Mouse (Mus musculus) heart, embryonic 10.5 days (tissue): ENCODE data around the gene Tmem52. TPM values are rescaled to one million over a fixed set of nuclear protein-coding genes. Genes with fewer than 3 reads are reported as not detected.
"Not testable (repeated sequence)": the region's sequence is repeated elsewhere in the genome, so short reads cannot be mapped to it uniquely, and the experiment has no call there.

ENCODE experiments used
- DNase-seq: peaks from one replicate; pipeline ENCODE4 v3.0.0-alpha.2; 2017; ENCODE audit warnings: low spot score
- H3K27ac ChIP-seq: fragments of 300-500 bp; sonication (generic); 2 replicates; pipeline ENCODE4 v1.5.1; 2016; ENCODE audit warnings: mild to moderate bottlenecking
- H3K27me3 ChIP-seq: fragments of 300-500 bp; sonication (generic); 2 replicates; pipeline ENCODE4 v1.6.1; 2016; ENCODE audit warnings: mild to moderate bottlenecking; ENCODE audit not compliant: poor library complexity, insufficient read depth, severe bottlenecking
- H3K36me3 ChIP-seq: fragments of 300-500 bp; sonication (generic); 2 replicates; pipeline ENCODE4 v1.6.1; 2016; ENCODE audit warnings: mild to moderate bottlenecking, moderate library complexity
- H3K4me1 ChIP-seq: fragments of 300-500 bp; sonication (generic); 2 replicates; pipeline ENCODE4 v1.6.1; 2016; ENCODE audit warnings: mild to moderate bottlenecking
- H3K4me3 ChIP-seq: fragments of 300-500 bp; sonication (generic); 2 replicates; pipeline ENCODE4 v1.5.1; 2016; ENCODE audit warnings: mild to moderate bottlenecking, moderate library complexity
- H3K9me3 ChIP-seq: fragments of 300-500 bp; sonication (generic); 2 replicates; pipeline ENCODE4 v1.6.1; 2016; ENCODE audit warnings: mild to moderate bottlenecking, moderate library complexity
- WGBS: fragments of 180-500 bp; shearing (Covaris S2); methylation state at CpG from one replicate; pipeline ENCODE4 v1.1.7; 2016; 5-methylcytosine and 5-hydroxymethylcytosine counted together
- polyA plus RNA-seq: library from polyadenylated mRNA; unstranded; fragments of >200 nt; fragmentation: Nextera tagmentation; extraction: Ambion mirVana; gene quantifications from 2 replicates; pipeline ENCODE4 v1.2.1, GENCODE M21; 2016

Gene Tmem52
- polyA plus RNA-seq, 1 experiment from 2014 or later: not detected

- 78% methylated on average over 6 of the region's 6 CpGs for WGBS
- Histone ChIP-seq H3K4me1 (no peaks in the 10 kb centered on the region), H3K9me3 (no peaks in the 10 kb centered on the region), H3K4me3 (no peak overlapping the region), H3K27me3 (peaks cover 59% of the 10 kb centered on the region), H3K27ac (no peak overlapping the region), H3K36me3 (no peaks in the 10 kb centered on the region)
- DNase-seq: no peak
Observed at GRCm38 (mm10) chr4:155463611-155464010, 5.3 kb upstream of the Tmem52 start.

GRCm38 (mm10) chr4:155464061-155464460 lies 4.9 kb upstream of the Tmem52 start:
- H3K27me3 ChIP-seq: peaks cover 63% of the 10 kb centered on the region
- no peak overlapping the region for H3K4me3 ChIP-seq
- H3K4me1 ChIP-seq: peaks cover 4% of the 10 kb centered on the region
- H3K36me3 ChIP-seq: no peaks in the 10 kb centered on the region
- DNase-seq: no peak
- WGBS: 80% methylated on average over 4 of the region's 4 CpGs
- H3K27ac ChIP-seq: no peak overlapping the region
- H3K9me3 ChIP-seq: no peaks in the 10 kb centered on the region

GRCm38 (mm10) chr4:155465607-155466006 lies 3.3 kb upstream of the Tmem52 start:
- no peak overlapping the region for H3K4me3 ChIP-seq
- WGBS: 79% methylated on average over 6 of the region's 6 CpGs
- peaks cover 72% of the 10 kb centered on the region for H3K27me3 ChIP-seq
- DNase-seq: no peak
- H3K36me3 ChIP-seq: no peaks in the 10 kb centered on the region
- no peaks in the 10 kb centered on the region for H3K9me3 ChIP-seq
- no peak overlapping the region for H3K27ac ChIP-seq
- H3K4me1 ChIP-seq: peaks cover 11% of the 10 kb centered on the region

GRCm38 (mm10) chr4:155466080-155466479 lies 2.8 kb upstream of the Tmem52 start:
- 79% methylated on average over 5 of the region's 5 CpGs for WGBS
- peaks cover 72% of the 10 kb centered on the region for H3K27me3 ChIP-seq

GRCm38 (mm10) chr4:155467237-155468010 lies 1.5 kb upstream of the Tmem52 start:
- H3K36me3 ChIP-seq: no peaks in the 10 kb centered on the region
- H3K27ac ChIP-seq: no peak overlapping the region
- H3K9me3 ChIP-seq: no peaks in the 10 kb centered on the region
- WGBS: 77% methylated on average over 13 of the region's 13 CpGs
- no peak overlapping the region for H3K4me3 ChIP-seq
- H3K4me1 ChIP-seq: peaks cover 11% of the 10 kb centered on the region
- peaks cover 71% of the 10 kb centered on the region for H3K27me3 ChIP-seq
- DNase-seq: no peak

More at GRCm38 (mm10) chr4:155466080-155466479, 2.8 kb upstream of the Tmem52 start:
- Histone ChIP-seq H3K36me3 (no peaks in the 10 kb centered on the region), H3K4me3 (no peak overlapping the region), H3K9me3 (no peaks in the 10 kb centered on the region), H3K4me1 (peaks cover 11% of the 10 kb centered on the region), H3K27ac (no peak overlapping the region)
- DNase-seq: no peak

- no peak for DNase-seq
- H3K27me3 ChIP-seq: peaks cover 79% of the 10 kb centered on the region
- no peak overlapping the region; the same call in 1 of the 2 replicates for H3K4me3 ChIP-seq
- H3K36me3 ChIP-seq: no peaks in the 10 kb centered on the region
- no peaks in the 10 kb centered on the region for H3K9me3 ChIP-seq
- H3K4me1 ChIP-seq: peaks cover 18% of the 10 kb centered on the region
- 70% methylated on average over 18 of the region's 18 CpGs for WGBS
- no peak overlapping the region for H3K27ac ChIP-seq
Observed at GRCm38 (mm10) chr4:155469590-155470262, 812 bp downstream of the Tmem52 start.

- Histone ChIP-seq H3K4me3 (no peak overlapping the region), H3K4me1 (peaks cover 18% of the 10 kb centered on the region), H3K9me3 (no peaks in the 10 kb centered on the region), H3K27me3 (peaks cover 74% of the 10 kb centered on the region), H3K27ac (no peak overlapping the region), H3K36me3 (no peaks in the 10 kb centered on the region)
- DNase-seq: no peak
- WGBS: 78% methylated on average over 16 of the region's 16 CpGs
Observed at GRCm38 (mm10) chr4:155470263-155470953, 1.5 kb downstream of the Tmem52 start.

GRCm38 (mm10) chr4:155470997-155471396 lies 2.1 kb downstream of the Tmem52 start:
- no peak for DNase-seq
- Histone ChIP-seq H3K9me3 (no peaks in the 10 kb centered on the region), H3K4me1 (peaks cover 18% of the 10 kb centered on the region), H3K27ac (no peak overlapping the region), H3K4me3 (no peak overlapping the region), H3K27me3 (peaks cover 68% of the 10 kb centered on the region), H3K36me3 (no peaks in the 10 kb centered on the region)
- WGBS: 82% methylated on average over 7 of the region's 7 CpGs

GRCm38 (mm10) chr4:155471406-155471805 lies 2.5 kb downstream of the Tmem52 start:
- Histone ChIP-seq H3K27ac (no peak overlapping the region), H3K4me1 (peaks cover 18% of the 10 kb centered on the region), H3K4me3 (no peak overlapping the region), H3K9me3 (no peaks in the 10 kb centered on the region), H3K36me3 (no peaks in the 10 kb centered on the region), H3K27me3 (peaks cover 64% of the 10 kb centered on the region)
- WGBS: 87% methylated on average over 7 of the region's 7 CpGs
- no peak for DNase-seq

- Histone ChIP-seq H3K27ac (no peak overlapping the region), H3K4me3 (no peak overlapping the region), H3K9me3 (no peaks in the 10 kb centered on the region), H3K27me3 (peaks cover 52% of the 10 kb centered on the region), H3K36me3 (no peaks in the 10 kb centered on the region), H3K4me1 (peaks cover 18% of the 10 kb centered on the region)
- DNase-seq: no peak
- WGBS: 67% methylated on average over 3 of the region's 3 CpGs
Observed at GRCm38 (mm10) chr4:155472716-155473290, 3.9 kb downstream of the Tmem52 start.

GRCm38 (mm10) chr4:155473319-155473718 lies 4.4 kb downstream of the Tmem52 start:
- Histone ChIP-seq H3K9me3 (no peaks in the 10 kb centered on the region), H3K27ac (no peak overlapping the region), H3K4me1 (peaks cover 18% of the 10 kb centered on the region), H3K27me3 (peaks cover 46% of the 10 kb centered on the region), H3K36me3 (no peaks in the 10 kb centered on the region), H3K4me3 (no peak overlapping the region)
- 55% methylated on average over 5 of the region's 5 CpGs for WGBS
- no peak for DNase-seq

GRCm38 (mm10) chr4:155473796-155474195 lies 4.9 kb downstream of the Tmem52 start:
- not testable (repeated sequence) for H3K36me3 ChIP-seq, H3K9me3 ChIP-seq, DNase-seq, H3K27ac ChIP-seq, H3K4me3 ChIP-seq
- H3K4me1 ChIP-seq: peaks cover 16% of the 10 kb centered on the region
- WGBS: 56% methylated on average over 2 of the region's 2 CpGs
- H3K27me3 ChIP-seq: peaks cover 43% of the 10 kb centered on the region
